Mouse (Mus musculus) embryonic fibroblast, embryonic 13.5 days (primary cell): ENCODE measurements around the gene Scrt2.

Experiments used
- CTCF ChIP-seq: IDR thresholded peaks from 2 replicates; pipeline ENCODE4 v1.5.1; 2011; ENCODE audit warnings: mild to moderate bottlenecking, control low read depth, low read length, moderate library complexity, borderline replicate concordance; ENCODE audit not compliant: insufficient read depth
- POLR2A ChIP-seq: IDR thresholded peaks from 2 replicates; pipeline ENCODE4 v1.6.1; 2011; ENCODE audit warnings: low read depth, mild to moderate bottlenecking, control low read depth, low read length, moderate library complexity

DNA sequence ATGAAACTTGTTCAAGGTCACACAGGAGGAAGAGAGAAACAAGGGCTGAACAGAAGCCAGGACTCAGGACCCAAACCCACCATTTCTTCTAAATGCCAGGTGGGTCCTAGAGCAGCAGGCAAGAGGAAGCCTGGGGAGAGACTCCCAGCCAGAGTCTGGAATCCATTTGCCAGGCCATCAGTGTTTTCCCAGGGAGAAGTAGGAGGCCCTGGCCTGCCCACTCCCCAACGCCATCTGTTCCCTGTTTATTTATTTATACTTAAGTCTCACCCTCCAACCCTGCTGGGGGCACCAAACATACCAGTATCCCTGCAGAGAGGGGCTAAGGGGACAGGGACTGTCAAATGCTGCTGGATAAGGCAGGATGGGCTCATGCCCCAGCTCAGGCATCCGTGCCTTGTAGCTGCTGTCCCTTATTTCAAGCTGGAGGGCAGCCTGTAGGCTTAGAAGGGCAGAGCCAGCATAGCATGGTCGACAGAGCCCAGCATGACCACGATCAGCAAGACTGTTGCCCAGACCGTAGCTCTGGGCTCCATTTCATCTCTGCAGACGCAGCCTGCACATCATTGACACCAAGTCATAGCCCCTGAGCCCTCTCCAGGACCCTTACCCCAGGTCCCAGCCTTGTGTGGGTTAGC, 38.0 kb downstream of the Scrt2 start:
- no peak for TF ChIP-seq CTCF
- TF ChIP-seq POLR2A, result no peak
